Mouse (Mus musculus) liver, embryonic 14.5 days (tissue): ENCODE results near the gene Myh14. TPM values are rescaled to one million over a fixed set of nuclear protein-coding genes. Genes with fewer than 3 reads are reported as not detected.

Experiments
- ATAC-seq: fragments of 200-750 bp; cut with Nextera tagmentation; 2 replicates; pipeline ENCODE4 v1.8.0; 2017; ENCODE audit warnings: moderate number of reproducible peaks, mild to moderate bottlenecking, moderate library complexity; ENCODE audit not compliant: insufficient read depth
- DNase-seq, 3 experiments: peaks; one replicate each; pipeline ENCODE4 v3.0.0-alpha.2; 2012 to 2013; ENCODE audit warnings: low read depth in 3 of 3, low spot score in 3 of 3
- H3K27ac ChIP-seq: fragments of 300-500 bp; sonication (generic); 2 replicates; pipeline ENCODE4 v1.5.1; 2014; ENCODE audit warnings: moderate library complexity, mild to moderate bottlenecking, control low read depth, inconsistent platforms
- H3K27me3 ChIP-seq: fragments of 300-500 bp; sonication (generic); 2 replicates; pipeline ENCODE4 v1.6.1; 2014; ENCODE audit warnings: mild to moderate bottlenecking, low read length, moderate library complexity; ENCODE audit not compliant: control insufficient read depth, insufficient read depth
- H3K36me3 ChIP-seq: fragments of 300-500 bp; sonication (generic); replicated peaks from 2 replicates; pipeline ENCODE4 v1.6.1; 2014; ENCODE audit warnings: low read depth; ENCODE audit not compliant: control insufficient read depth, insufficient read depth
- H3K4me1 ChIP-seq, 2 experiments: fragments of 200-500 bp in 1 of 2; fragments of 300-500 bp in 1 of 2; sonication (generic) in 1 of 2; replicated peaks; 2 replicates each; pipeline ENCODE4 v1.6.1; 2012 to 2014; ENCODE audit warnings: antibody characterized with exemption in 1 of 2, inconsistent platforms in 1 of 2, low read length in 1 of 2; ENCODE audit not compliant: control insufficient read depth in 2 of 2, insufficient read depth in 2 of 2
- H3K4me2 ChIP-seq: fragments of 300-500 bp; sonication (generic); 2 replicates; pipeline ENCODE4 v1.6.1; 2014; ENCODE audit warnings: low read depth, mild to moderate bottlenecking, control low read depth, moderate library complexity
- H3K4me3 ChIP-seq, 2 experiments: fragments of 200-500 bp in 1 of 2; fragments of 300-500 bp in 1 of 2; sonication (generic) in 1 of 2; 2 replicates each; pipeline ENCODE4 v1.5.1; 2012 to 2014; ENCODE audit warnings: low read depth in 2 of 2, low read length in 2 of 2, mild to moderate bottlenecking in 2 of 2, control low read depth in 1 of 2, inconsistent platforms in 1 of 2, moderate library complexity in 1 of 2; ENCODE audit not compliant: insufficient read depth in 1 of 2
- H3K9ac ChIP-seq: fragments of 300-500 bp; sonication (generic); replicated peaks from 2 replicates; pipeline ENCODE4 v1.6.1; 2014; ENCODE audit warnings: mild to moderate bottlenecking, control low read depth, moderate library complexity
- H3K9me3 ChIP-seq: fragments of 300-500 bp; sonication (generic); 2 replicates; pipeline ENCODE4 v1.6.1; 2016; ENCODE audit warnings: low read length, mixed read lengths; ENCODE audit not compliant: control insufficient read depth
- CTCF ChIP-seq: IDR thresholded peaks from 2 replicates; pipeline ENCODE4 v1.5.1; 2016; ENCODE audit warnings: antibody characterized with exemption, low read depth, control low read depth
- EP300 ChIP-seq: IDR thresholded peaks from 2 replicates; pipeline ENCODE4 v1.6.1; 2016; ENCODE audit warnings: antibody characterized with exemption, low read depth
- WGBS: fragments of 180-500 bp; shearing (Covaris S2); extraction: QIAGEN DNeasy Blood & Tissue Kit; methylation state at CpG from one replicate; pipeline ENCODE4 v1.1.7; 2014; ENCODE audit not compliant: insufficient replicate concordance; 5-methylcytosine and 5-hydroxymethylcytosine counted together
- polyA plus RNA-seq, 2 experiments: library from polyadenylated mRNA; depleted of rRNA in 1 of 2; stranded (reverse) in 1 of 2; unstranded in 1 of 2; fragments of >200 nt; fragmentation: Nextera tagmentation in 1 of 2; extraction: Ambion mirVana in 1 of 2; gene quantifications; 2 replicates each; pipeline versions ENCODE4 v1.2.1 to v1.2.3; 2012 to 2014

Gene Myh14
- polyA plus RNA-seq, 2 experiments: 0.09 to 0.15 TPM

DNA sequence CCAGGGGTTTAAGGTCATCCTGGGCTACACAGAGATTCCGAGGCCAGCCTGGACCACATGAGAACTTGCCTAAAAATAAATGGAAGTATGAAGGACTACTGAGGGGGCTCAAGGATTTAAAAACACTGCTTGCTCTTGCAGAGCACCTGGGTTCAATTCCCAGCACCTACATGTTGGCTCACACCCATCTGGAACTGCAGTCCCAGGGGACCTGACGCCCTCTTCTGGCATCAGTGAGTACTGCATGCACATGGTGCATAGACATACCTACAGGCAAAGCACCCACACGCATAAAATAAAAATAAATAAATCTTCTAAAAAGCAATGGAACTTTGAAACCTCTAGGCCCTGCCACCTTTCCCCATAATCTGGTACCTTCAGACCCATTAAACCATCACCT, 18.2 kb upstream of the Myh14 start:
- no peak overlapping the region for H3K4me3 ChIP-seq
- peak; percentile 59 for TF ChIP-seq CTCF
- TF ChIP-seq EP300: no peak
- no peak overlapping the region for H3K4me2 ChIP-seq
- WGBS: 51% methylated on average over 3 of the region's 3 CpGs
- no peaks in the 10 kb centered on the region for H3K4me1 ChIP-seq
- H3K27me3 ChIP-seq: no peaks in the 10 kb centered on the region
- H3K9ac ChIP-seq: no peak overlapping the region
- ATAC-seq (no peak), DNase-seq (no peak)
- H3K36me3 ChIP-seq: no peaks in the 10 kb centered on the region
- H3K27ac ChIP-seq: no peak overlapping the region
- no peaks in the 10 kb centered on the region for H3K9me3 ChIP-seq

DNA sequence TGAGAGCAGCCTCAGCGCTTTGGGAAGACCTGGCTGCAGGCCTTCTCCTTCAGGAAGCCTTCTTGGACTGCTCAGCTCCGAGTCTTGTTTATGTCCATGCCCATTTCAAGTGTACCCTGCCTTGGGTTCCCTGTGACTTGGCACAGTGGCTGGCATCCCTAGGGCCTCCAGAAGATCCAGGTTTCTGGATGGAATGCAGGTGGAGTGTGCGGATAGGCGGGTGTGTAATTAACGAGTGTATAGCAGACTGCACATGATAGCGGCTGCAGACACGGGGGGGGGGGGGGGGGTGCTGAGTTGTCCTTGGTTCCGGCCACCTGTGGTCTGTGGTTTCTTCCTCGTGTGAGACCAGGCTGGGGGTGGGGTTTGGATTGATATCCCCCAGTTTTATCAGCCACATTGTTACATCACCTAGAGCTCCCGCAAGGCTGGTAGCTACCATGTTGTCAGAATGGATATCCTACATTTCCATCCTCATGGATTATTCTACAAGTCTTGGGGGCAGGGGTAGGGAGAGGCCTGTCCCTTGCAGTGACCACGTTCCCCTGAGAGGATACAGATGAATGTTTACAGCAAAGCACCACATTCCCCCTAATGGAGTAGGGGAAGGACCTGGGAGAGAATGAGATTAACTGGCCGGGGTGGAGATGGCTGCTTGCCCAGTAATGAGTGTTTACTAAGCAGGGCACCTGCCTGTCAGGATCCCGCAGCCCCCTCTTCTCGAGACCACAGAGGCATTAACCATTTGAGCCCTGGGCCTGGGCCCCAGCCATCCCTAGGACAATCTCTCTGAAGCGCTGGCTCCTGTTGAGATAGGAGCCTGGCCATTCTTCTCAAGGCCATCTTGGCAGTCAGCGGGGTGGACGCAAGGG, 15.1 kb upstream of the Myh14 start:
- TF ChIP-seq EP300 (no peak), CTCF (no peak)
- Histone ChIP-seq H3K4me1 (0 out of 4 replicates have a peak, but pooled peaks cover 0 to 4% of the 10 kb centered on the region in 2 experiments), H3K9ac (no peak overlapping the region), H3K36me3 (no peaks in the 10 kb centered on the region), H3K27me3 (no peaks in the 10 kb centered on the region), H3K27ac (no peak overlapping the region), H3K4me3 (no peak overlapping the region), H3K9me3 (no peaks in the 10 kb centered on the region), H3K4me2 (no peak overlapping the region)
- DNase-seq (no peak), ATAC-seq (no peak)
- WGBS: 33% methylated on average over 17 of the region's 17 CpGs

DNA sequence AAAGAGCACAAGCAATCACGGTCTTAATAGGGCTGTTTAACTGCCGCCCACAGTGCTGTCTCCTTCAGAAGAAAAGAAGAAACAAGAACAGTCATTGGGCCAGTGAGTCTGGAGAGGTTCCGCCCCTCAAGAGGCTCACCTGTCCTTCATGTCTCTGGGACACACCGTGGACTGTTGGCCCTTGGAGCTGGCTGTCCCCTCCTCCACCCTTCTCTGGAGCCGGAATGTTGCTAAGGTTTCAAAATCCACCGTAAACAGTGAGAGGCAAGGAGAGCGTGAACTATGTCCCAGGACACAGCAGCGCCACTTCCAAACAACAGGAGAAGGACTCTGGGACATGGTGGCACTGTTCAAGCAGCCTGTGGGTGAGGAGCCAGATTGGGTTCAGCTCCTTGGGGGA, 13.0 kb upstream of the Myh14 start:
- WGBS: 61% methylated on average over 8 of the region's 8 CpGs

DNA sequence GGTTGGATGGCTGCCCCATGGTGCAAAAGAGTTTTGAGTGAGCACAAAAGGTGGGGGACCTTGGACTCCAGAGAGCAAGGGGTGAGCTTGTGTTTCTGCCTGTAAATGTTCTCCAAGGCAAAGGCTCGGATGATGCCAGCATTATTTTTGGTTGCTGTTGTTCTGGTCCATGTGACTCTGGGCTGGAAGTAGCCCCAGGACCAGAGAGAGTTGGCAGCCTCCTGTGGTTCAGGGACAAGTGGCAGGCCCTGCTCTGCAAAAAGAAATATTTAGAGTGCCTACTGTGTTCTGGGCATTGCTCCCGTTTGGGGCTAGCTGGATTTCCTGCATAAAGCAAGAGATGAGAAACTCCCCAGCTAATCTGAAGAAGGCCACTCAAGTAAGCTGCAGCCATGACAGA, 6.0 kb upstream of the Myh14 start:
- no peak for ATAC-seq
- no peak for DNase-seq
- no peak overlapping the region for H3K27ac ChIP-seq
- H3K4me2 ChIP-seq: no peak overlapping the region
- no peaks in the 10 kb centered on the region for H3K9me3 ChIP-seq
- WGBS: 52% methylated on average over 2 of the region's 2 CpGs
- H3K9ac ChIP-seq: no peak overlapping the region
- no peaks in the 10 kb centered on the region for H3K27me3 ChIP-seq
- no peaks in the 10 kb centered on the region for H3K36me3 ChIP-seq
- H3K4me3 ChIP-seq: no peak overlapping the region
- H3K4me1 ChIP-seq: no peaks in the 10 kb centered on the region
- TF ChIP-seq EP300: no peak
- no peak for TF ChIP-seq CTCF

More for the DNA sequence above, 13.0 kb upstream of the Myh14 start:
- no peaks in the 10 kb centered on the region for H3K9me3 ChIP-seq
- H3K4me3 ChIP-seq: no peak overlapping the region
- H3K4me2 ChIP-seq: no peak overlapping the region
- DNase-seq (no peak), ATAC-seq (no peak)
- no peak overlapping the region for H3K27ac ChIP-seq
- H3K36me3 ChIP-seq: no peaks in the 10 kb centered on the region
- TF ChIP-seq EP300 (no peak), CTCF (no peak)
- no peak overlapping the region for H3K9ac ChIP-seq
- 0 out of 4 replicates have a peak, but pooled peaks cover 0 to 4% of the 10 kb centered on the region in 2 experiments for H3K4me1 ChIP-seq
- no peaks in the 10 kb centered on the region for H3K27me3 ChIP-seq

DNA sequence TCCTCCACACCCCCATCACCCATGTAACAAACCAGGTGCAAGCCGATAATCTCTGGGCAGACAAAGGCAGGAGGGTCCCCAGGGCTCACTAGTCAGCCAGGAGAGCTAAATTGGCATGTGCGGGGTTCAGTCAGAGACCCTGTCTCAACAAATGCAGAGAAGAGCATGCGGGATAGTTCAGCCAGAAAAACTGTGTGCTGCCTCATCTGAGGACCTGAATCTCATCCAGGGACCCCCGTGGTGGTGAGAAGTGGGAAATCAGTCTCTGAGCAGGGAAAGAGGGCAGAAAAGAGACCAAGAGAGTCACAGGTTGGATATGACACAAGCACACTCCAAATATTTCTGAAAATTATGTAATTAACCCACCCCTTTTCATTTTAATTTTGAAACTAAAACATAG, 5.5 kb upstream of the Myh14 start:
- H3K27ac ChIP-seq: no peak overlapping the region
- H3K9ac ChIP-seq: no peak overlapping the region
- H3K27me3 ChIP-seq: no peaks in the 10 kb centered on the region
- ATAC-seq (no peak), DNase-seq (no peak)
- 44% methylated on average over 4 of the region's 4 CpGs for WGBS
- H3K9me3 ChIP-seq: no peaks in the 10 kb centered on the region
- H3K4me3 ChIP-seq: no peak overlapping the region
- H3K4me1 ChIP-seq: peaks cover 0 to 4% of the 10 kb centered on the region in 2 experiments; a peak in 1 of 4 replicates
- H3K4me2 ChIP-seq: no peak overlapping the region
- H3K36me3 ChIP-seq: no peaks in the 10 kb centered on the region
- no peak for TF ChIP-seq CTCF
- TF ChIP-seq EP300: no peak
